Mouse (Mus musculus) liver, adult (tissue): ENCODE measurements around the gene L2hgdh.

Experiments
- GATA4 ChIP-seq: IDR thresholded peaks from 2 replicates; pipeline ENCODE4 v1.6.1; 2014; ENCODE audit warnings: mild to moderate bottlenecking, low read length; ENCODE audit not compliant: insufficient replicate concordance

Gene L2hgdh

DNA sequence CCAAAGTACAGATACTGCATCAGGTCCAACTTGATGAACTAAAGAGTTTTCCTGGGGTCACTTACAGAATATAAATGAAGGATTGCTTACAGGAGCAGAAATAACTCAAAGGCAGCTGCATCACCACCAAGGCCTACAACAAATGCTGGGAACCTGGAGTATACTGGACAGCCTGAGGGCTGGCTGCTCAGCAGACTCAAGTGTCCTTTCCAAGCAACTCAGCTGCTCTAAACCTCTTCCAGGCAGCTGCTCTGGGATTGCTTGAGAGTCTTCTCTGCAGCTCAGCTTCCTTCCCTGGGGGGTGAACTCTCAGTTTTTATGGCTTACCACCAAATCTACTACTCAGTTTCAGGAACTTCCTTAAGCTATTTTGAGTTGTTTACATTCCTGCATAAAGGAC, 35.6 kb downstream of the L2hgdh start:
- TF ChIP-seq GATA4: no peak

DNA sequence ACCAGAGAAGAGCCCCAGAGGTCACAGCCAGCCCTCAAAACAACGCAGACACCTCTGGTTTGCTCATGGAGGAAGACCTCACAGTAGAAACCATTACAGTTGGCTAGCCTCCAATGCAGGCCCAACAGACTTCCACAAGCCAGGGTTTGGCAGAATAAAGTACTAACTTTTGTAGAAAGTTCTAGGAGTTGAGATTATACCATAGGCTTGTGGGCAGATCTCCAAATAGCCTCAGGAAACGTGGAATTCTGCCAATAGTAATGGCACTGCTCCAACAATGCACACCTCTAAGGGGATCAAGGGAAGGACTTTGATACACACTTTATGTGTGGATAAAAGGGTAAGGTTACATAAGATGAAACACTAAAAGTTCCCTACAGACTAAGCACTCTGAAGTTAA, 36.3 kb downstream of the L2hgdh start:
- TF ChIP-seq GATA4: no peak

DNA sequence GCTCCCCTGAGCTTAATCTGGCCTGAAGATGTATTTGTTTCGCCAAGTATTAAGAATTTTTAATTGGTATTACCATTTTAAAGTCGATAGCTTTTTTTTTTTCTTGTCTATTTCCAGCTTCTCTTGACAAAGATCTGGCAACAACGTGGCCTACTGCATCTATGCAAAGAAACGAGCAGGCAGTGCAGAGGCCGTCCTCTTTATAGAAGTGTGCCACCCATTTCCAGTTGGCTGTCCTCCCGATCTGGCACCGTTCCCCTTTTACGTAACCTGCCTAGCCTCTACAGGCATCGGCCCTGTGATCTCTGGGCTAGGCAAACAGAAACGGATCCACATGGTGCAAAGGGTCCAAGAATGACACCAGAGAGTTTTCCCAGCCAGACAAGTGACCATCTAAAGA, 41.1 kb downstream of the L2hgdh start:
- peak; percentile 13; the same call in 1 of the 2 replicates for TF ChIP-seq GATA4

DNA sequence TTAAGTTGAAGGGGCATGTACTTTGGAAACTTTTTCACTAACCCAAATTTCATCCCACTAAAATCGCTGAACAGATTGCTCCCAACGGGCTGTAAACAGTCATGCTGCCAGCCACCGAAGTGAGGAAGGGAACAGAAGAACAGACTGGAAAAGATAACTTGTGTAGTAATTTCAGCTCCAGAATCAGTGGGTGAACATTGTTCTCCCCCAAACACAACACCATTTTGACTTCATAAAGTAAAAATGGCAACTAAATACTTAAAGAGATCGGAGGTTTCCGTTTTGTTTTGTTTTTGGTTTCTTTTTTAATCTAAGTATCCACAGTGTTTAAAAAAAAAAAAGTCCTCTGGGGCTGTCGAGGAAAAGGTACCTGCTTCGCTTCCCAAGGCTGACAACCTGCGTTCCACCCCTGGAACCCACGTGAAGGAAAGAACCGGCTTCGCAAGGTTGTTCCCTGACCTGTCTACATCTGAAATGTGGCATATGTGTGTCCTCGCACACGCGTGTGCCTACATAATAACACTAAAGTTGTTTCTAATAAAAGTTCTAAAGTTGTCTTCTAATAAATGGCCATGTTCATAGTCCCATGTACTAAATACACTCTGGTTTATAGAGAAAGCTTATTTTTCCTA, 41.8 kb downstream of the L2hgdh start:
- TF ChIP-seq GATA4: no peak

DNA sequence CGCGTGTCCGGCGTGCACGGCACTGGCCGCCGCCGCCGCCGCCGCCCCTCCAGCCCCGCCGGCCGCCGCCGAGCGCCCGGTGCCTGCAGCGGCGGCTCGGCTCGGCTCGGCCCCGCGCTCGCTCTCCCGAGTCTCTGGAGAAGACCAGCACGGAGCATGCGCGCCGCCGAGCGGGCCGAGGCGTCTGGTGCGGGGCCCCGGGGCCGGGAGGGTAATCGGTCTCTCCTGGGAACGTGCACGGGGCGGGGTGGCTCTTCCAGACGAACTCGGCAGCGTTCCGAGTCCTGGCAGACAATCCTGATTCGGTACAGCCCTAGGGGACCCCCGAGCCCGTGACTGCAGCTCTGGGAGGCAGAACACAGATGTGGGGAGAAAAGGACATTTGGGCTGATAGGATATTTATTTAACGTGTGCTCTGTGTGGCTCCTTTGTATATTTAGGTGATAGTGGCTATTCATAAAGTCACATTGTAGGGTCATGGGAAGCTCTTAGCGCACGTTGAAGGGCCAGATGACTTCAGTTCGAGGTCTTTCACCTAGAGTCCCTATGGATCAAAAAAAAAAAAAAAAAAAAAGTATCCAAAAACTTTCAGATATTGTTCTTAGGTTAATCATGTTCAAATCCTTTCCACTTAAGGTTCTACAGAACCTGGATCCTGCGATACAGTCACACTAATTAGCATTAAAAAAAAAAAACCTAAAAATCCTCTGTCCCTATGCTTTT, 42.4 kb downstream of the L2hgdh start:
- TF ChIP-seq GATA4: no peak

DNA sequence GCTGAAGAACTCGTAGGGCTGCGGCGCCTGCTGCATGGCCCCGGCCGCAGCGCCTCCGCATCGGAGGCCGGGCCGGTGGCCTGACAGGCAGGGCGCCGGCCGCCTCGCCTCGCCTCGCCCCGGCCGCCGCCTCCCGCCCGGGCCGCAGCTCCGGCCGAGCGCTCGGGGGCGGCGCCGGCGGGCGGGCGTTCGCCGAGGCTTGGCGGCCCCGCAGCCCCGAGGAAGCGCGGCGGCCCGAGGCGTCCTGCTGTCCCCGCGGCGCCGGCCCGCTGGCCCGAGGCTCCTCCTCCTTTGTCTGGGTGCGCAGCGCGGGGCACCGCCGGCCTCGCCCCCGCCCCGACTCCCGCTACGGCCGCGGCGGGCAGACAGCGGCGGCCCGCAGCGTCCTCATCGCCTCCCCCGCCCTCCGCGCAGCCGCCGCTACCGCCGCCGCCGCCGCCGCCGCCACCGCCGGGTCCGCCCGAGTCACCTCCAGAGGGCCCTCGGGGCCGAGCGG, 43.1 kb downstream of the L2hgdh start, which contains the start of gene Sos2:
TSS of gene Sos2 (minus strand) at position 287 of the 496 bp plus-strand sequence.
- TF ChIP-seq GATA4: no peak

DNA sequence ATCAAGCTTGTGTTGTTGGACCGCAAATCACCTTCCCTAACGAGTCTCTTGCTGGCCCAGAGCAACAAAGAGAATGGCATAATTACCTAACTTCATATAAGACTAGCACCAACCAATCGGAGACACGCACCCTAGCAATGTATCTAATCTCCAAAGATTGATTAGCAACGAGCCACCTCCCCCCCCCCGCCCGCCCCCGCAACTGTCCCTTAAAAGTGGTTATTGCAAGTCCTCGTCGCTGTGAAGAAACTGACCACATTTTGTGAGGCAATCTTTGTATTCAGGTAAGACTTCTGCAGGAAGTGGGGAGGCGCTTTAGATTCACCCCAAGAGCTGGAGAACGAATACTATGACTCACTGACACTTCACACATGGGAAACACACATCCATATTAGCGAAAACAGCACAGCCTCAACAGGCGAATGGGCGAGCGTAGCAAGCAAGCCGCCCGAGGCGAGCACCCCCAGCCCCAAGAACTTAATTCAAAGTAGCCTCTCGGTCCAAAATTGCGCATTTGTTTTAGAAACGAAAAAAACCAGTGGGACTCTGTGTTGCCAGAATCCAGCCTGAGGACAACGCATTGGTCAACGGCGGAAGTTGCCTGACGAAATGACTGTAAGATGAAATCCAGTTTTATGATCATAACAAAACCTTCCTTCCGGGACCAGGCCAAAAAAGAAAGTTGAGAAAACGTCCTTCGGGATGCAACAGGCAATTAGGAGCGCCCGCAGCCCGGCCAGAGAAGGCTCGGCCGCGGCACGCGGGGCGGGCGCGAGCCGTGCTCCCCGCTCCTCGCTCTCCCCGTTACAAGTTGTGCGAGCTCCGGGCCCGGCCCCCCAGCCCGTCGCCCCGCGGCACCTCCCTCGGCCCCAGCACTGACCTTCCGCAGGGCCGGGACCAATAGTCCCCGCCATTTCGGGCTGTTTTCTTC, 43.8 kb downstream of the L2hgdh start:
- TF ChIP-seq GATA4: no peak

DNA sequence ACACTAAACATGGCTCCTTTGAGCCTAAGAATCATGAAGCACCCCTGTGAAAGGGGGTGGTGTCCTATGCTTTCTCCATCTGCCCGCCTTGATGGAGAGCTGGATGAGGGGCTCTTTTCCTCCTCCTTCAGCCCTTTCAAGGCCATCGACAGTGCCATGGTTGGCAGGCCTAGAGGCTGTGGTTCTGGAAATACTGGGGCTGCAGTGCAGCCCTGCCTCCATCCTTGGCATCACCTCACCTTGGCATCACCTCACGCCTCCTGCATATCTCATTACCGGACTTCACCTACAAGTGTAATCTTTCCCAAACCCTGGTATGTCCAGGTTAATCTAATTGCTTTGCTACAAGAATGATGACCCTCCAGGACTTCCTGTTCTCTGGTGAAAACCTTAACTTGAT, 48.5 kb downstream of the L2hgdh start:
- no peak for TF ChIP-seq GATA4

DNA sequence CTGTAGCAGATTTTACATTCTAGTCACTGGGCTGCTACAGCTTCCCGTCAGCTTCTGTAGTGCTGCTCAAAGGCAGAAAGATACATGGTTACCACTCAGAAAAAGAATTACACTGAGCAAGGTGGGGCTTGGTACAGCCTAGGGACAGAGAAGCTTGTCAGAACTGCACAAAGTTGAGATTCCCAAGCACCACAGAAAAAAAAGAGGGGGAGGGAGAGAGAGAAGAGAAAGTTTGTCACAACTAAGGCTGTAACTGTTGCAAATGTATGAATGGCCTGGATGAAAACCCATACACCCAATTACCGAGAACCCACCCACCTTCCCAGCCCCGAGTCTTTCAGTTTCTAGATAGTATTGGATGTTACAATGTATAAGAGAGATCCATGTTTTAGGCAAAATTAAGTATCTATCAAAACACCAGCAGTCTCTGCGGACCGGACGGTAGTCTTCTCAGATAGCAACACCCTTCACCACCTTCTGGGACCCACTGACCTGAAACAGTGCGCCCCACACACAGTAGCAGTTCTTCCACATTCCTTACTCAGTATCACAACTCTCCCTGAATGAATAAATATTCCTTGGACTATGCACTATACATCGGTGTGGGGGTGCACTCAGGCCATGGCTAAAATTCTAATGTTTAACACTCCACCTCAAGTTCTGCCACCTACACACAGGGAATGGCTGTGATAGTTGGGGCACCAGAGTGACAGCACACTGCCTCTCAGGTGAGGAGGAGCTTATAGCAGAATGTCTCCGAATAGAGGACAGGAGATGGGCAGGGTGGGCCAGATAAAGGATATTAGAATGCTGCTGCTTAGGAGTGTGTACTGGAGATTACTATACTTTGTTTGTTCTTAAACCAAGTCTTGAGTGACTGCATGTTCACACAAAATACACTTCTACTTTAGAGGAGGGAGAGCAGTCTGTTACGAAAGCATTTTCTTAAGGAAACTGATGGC, 49.8 kb downstream of the L2hgdh start:
- TF ChIP-seq GATA4: no peak

DNA sequence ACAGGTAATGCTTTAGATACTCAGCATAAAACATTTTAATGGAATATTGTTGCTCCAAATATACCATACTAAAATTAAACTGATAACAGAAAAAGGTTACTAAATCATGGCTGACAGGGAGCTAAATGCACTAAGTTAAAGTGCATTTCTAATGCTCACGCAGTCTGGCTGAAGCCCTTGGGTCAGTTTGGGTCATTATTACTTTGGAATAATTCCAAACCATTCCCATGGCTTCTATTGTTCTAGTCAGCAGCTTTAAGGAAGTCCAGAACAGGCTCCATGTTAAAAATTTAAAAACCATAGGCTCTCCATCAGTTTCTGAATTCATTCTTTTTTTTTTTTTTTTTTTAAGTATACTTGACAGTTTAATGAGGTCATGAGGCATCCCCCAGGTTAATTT, 50.5 kb downstream of the L2hgdh start:
- TF ChIP-seq GATA4: no peak

DNA sequence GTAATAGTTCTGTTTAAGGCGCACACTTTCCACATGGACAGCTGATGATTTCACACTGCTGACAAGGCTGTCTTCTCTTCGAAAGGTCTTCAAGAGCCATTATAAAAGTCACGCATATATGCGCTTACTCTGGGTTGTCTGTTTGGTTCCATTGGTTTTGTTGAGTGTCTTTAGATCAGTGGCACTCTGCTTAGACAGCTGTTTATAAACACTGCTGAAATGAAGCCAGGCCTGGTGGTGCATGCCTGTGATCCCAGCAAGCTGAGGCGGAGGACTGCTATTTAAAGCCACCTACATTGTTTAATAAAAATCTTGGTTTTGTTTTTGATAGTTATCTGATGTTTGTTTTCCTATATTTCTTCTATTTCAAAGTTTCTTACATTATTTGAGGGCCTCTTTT, 58.0 kb downstream of the L2hgdh start:
- TF ChIP-seq GATA4: no peak

DNA sequence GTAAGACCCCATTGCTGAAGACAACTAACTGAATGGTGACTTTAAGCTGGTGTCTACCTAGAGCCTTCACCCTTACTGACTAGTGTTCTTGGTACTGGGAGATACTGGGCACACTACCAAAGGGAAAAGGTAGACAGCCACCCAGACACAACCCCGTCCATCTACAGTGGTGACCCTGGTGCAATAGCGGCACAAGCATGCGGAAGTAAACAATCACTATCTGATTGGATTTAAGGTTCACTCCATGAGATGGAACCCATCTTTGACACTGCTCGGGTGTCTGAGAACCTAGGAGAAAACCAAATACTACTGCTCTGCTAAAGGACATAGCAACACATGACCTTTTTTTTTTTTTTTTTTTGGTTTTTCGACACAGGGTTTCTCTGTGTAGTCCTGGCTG, 63.0 kb downstream of the L2hgdh start:
- peak; percentile 57; the same call in 1 of the 2 replicates for TF ChIP-seq GATA4

DNA sequence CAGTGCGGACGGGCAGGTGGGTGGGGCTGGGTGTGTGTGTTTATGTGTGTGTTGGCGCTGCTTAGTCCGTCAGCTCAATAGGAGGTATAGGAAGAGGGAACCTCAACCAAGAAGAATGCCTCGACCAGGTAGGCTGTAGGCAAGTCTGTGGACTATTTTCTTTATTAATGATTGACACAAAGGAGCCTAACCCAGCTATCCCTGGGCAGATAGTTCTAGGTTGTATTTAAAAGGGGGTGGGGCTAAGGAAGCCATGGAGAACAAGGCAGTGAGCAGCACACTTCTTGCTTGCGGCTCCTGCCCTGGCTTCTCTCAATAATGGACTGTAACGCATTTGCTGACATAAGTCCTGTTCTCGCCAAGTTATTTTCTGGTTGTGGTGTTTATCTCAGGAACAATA, 75.2 kb downstream of the L2hgdh start:
- no peak for TF ChIP-seq GATA4
